Mouse (Mus musculus): ENCODE measurements around the gene Rcan2.

Gene Rcan2

GRCm38 (mm10) chr17:43916128-43916527 lies 115.0 kb downstream of the Rcan2 start:
- DNase-seq (ENCODE audit: low read depth, low spot score), result no peak

- no peak for DNase-seq (ENCODE audit: low read depth, low spot score)
Measured at GRCm38 (mm10) chr17:43917143-43917542, 116.0 kb downstream of the Rcan2 start.

GRCm38 (mm10) chr17:43929856-43930255 lies 128.7 kb downstream of the Rcan2 start:
- no peak for DNase-seq (ENCODE audit: low read depth, low spot score)

GRCm38 (mm10) chr17:43931731-43932130 lies 130.6 kb downstream of the Rcan2 start:
- DNase-seq (ENCODE audit: low read depth, low spot score), result no peak

GRCm38 (mm10) chr17:43934056-43934455 lies 132.9 kb downstream of the Rcan2 start:
- DNase-seq (ENCODE audit: low read depth, low spot score), result no peak

GRCm38 (mm10) chr17:43952219-43952618 lies 151.1 kb downstream of the Rcan2 start:
- DNase-seq (ENCODE audit: low read depth, low spot score), result no peak

GRCm38 (mm10) chr17:43952661-43953534 lies 151.7 kb downstream of the Rcan2 start:
- DNase-seq (ENCODE audit: low read depth, low spot score), result no peak

GRCm38 (mm10) chr17:43953535-43953918 lies 152.4 kb downstream of the Rcan2 start:
- DNase-seq (ENCODE audit: low read depth, low spot score), result no peak

- DNase-seq (ENCODE audit: low read depth, low spot score), result no peak
Measured at GRCm38 (mm10) chr17:43959797-43960196, 158.6 kb downstream of the Rcan2 start.

- no peak for DNase-seq (ENCODE audit: low read depth, low spot score)
Measured at GRCm38 (mm10) chr17:43969943-43970342, 168.8 kb downstream of the Rcan2 start.

GRCm38 (mm10) chr17:43977572-43977971 lies 176.4 kb downstream of the Rcan2 start:
- no peak for DNase-seq (ENCODE audit: low read depth, low spot score)

- no peak for DNase-seq (ENCODE audit: low read depth, low spot score)
Measured at GRCm38 (mm10) chr17:43979925-43980324, 178.8 kb downstream of the Rcan2 start.

GRCm38 (mm10) chr17:43982505-43982904 lies 181.4 kb downstream of the Rcan2 start:
- no peak for DNase-seq (ENCODE audit: low read depth, low spot score)

- DNase-seq (ENCODE audit: low read depth, low spot score), result peak; percentile 24
Measured at GRCm38 (mm10) chr17:43989334-43989945, 188.3 kb downstream of the Rcan2 start.

- peak; percentile 91 for DNase-seq (ENCODE audit: low read depth, low spot score)
Measured at GRCm38 (mm10) chr17:43990957-43991383, 189.8 kb downstream of the Rcan2 start.

- peak; percentile 26 for DNase-seq (ENCODE audit: low read depth, low spot score)
Measured at GRCm38 (mm10) chr17:43994080-43994479, 192.9 kb downstream of the Rcan2 start.

- no peak for DNase-seq (ENCODE audit: low read depth, low spot score)
Measured at GRCm38 (mm10) chr17:43997514-43997913, 196.4 kb downstream of the Rcan2 start.

GRCm38 (mm10) chr17:43998095-43998494 lies 196.9 kb downstream of the Rcan2 start:
- no peak for DNase-seq (ENCODE audit: low read depth, low spot score)

- DNase-seq (ENCODE audit: low read depth, low spot score), result no peak
Measured at GRCm38 (mm10) chr17:44004401-44004800, 203.2 kb downstream of the Rcan2 start.

- no peak for DNase-seq (ENCODE audit: low read depth, low spot score)
Measured at GRCm38 (mm10) chr17:44007411-44007810, 206.3 kb downstream of the Rcan2 start.

- no peak for DNase-seq (ENCODE audit: low read depth, low spot score)
Measured at GRCm38 (mm10) chr17:44011917-44012316, 210.8 kb downstream of the Rcan2 start.

GRCm38 (mm10) chr17:44013756-44014510 lies 212.8 kb downstream of the Rcan2 start:
- DNase-seq (ENCODE audit: low read depth, low spot score), result no peak

Measured in forelimb bud, embryonic 11.5 days (tissue).